Mouse (Mus musculus) lung, adult 2 months (tissue): ENCODE measurements around the gene Car4.

ENCODE experiments used
- CTCF ChIP-seq: fragments of 200-500 bp; IDR thresholded peaks from 2 replicates; pipeline ENCODE4 v1.5.1; 2011; ENCODE audit warnings: mild to moderate bottlenecking, low read length, control low read depth; ENCODE audit not compliant: insufficient read depth
- POLR2A ChIP-seq: fragments of 200-500 bp; IDR thresholded peaks from 2 replicates; pipeline ENCODE4 v1.6.1; 2011; ENCODE audit warnings: low read depth, mild to moderate bottlenecking, control low read depth, low read length, borderline replicate concordance; ENCODE audit errors: extremely low read depth

- TF ChIP-seq POLR2A (no peak), CTCF (no peak)
These were observed 17.0 kb downstream of the Car4 start for GRCm38 (mm10) chr11:84974582-84974981.
